Comparison of ENCODE assay signal across 20 mouse cellular contexts in the genomic region with DNA sequence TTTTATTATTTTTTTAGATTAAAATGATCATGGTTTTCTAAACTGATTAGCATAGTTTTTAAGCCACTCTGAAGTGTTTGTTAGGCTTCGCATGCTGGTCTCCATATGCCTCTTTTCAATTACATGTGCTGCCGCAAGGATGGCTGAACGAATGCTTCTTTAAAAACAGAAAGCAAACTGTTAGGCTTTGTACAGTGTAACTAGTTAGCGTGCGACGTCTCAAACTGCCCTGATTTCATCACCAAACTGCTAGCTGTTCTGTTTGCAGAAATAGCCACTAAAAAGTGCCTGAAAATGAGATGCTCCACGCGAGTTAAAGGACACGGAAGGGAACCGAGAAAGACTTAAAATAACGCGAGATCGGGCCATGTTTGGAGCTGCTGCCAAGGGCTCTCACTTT.
DNase-seq lines count a peak whose midpoint lies in the region; ATAC-seq and TF ChIP-seq lines count a peak whose summit lies in the region.
"Had no signal": no experiment of that assay in that cellular context is flagged by ENCODE, and none has a peak within 500 bp of the region (broad histone marks: within the 10 kb centered on the region; RNA-seq: fewer than 3 reads in every experiment).

No protein-coding gene starts in this region.

- peaks cover 21% of the 10 kb centered on the region for H3K4me1 ChIP-seq in forebrain, embryonic 16.5 days (replicated peaks; ENCODE audit: control insufficient read depth, insufficient read depth, low read length)
- H3K4me1 ChIP-seq: limb, embryonic 15.5 days; megakaryocyte, embryonic 14.5 days; neural tube, embryonic 15.5 days had no signal

- peak; percentile 32; the same call in 1 of the 2 replicates for TF ChIP-seq CTCF in layer of hippocampus, adult 2 months (conservative IDR thresholded peaks at IDR 0.05)

- DNase-seq in layer of hippocampus, adult 2 months (ENCODE audit: low spot score in 2 of 2) = peak in 1 of 2 experiments; percentile 52
- no peak for DNase-seq in layer of hippocampus, postnatal 10 days (ENCODE audit: low spot score in 2 of 2)
- peak; percentile 39 to 65 for DNase-seq in layer of hippocampus, postnatal 14 days (ENCODE audit: low spot score in 2 of 2)
- DNase-seq in telencephalon, adult 2 months (ENCODE audit: low read depth, low spot score) = peak; percentile 50
- DNase-seq in adrenal gland, adult 8-10 months = no peak
- no peak for DNase-seq in testis, postnatal 10 days (ENCODE audit: low spot score)
- DNase-seq: gastrocnemius, postnatal 25 days; heart, postnatal 4 days; kidney, postnatal 36 days; lung, postnatal 10 days; midbrain, embryonic 14.5 days; thymus, adult 18-20 months; thymus, postnatal 4 days had no signal

- H3K4me2 ChIP-seq in forebrain, embryonic 16.5 days (ENCODE audit: low read length) = peak overlapping the region; percentile 27; the same call in 1 of the 2 replicates
- H3K4me2 ChIP-seq: heart, embryonic 15.5 days; limb, embryonic 15.5 days; neural tube, embryonic 15.5 days had no signal

- H3K9ac ChIP-seq in forebrain, embryonic 16.5 days (replicated peaks; ENCODE audit: low read depth, low read length) = no peak overlapping the region
- H3K9ac ChIP-seq: heart, embryonic 15.5 days; limb, embryonic 15.5 days; neural tube, embryonic 15.5 days had no signal

- peak overlapping the region; percentile 94 for H3K27ac ChIP-seq in layer of hippocampus, adult 2 months
- H3K27ac ChIP-seq in forebrain, embryonic 16.5 days (ENCODE audit: low read length) = peak overlapping the region; percentile 60
- H3K27ac ChIP-seq: heart, embryonic 15.5 days; limb, embryonic 15.5 days; neural tube, embryonic 15.5 days had no signal

- 40% methylated on average over 13 of the region's 13 CpGs for WGBS in forebrain, embryonic 16.5 days

- H3K36me3 ChIP-seq in forebrain, embryonic 16.5 days (ENCODE audit: control insufficient read depth, insufficient read depth) = no peaks in the 10 kb centered on the region
- H3K36me3 ChIP-seq: heart, embryonic 15.5 days; limb, embryonic 15.5 days; neural tube, embryonic 15.5 days had no signal

- ATAC-seq in forebrain, embryonic 16.5 days = peak; percentile 88
- ATAC-seq: hindbrain, embryonic 16.5 days; intestine, embryonic 16.5 days had no signal

- no peaks in the 10 kb centered on the region for H3K27me3 ChIP-seq in forebrain, embryonic 16.5 days (replicated peaks; ENCODE audit: control insufficient read depth, insufficient read depth, low read length)
- H3K27me3 ChIP-seq: heart, embryonic 15.5 days; limb, embryonic 15.5 days; megakaryocyte, embryonic 14.5 days; neural tube, embryonic 15.5 days had no signal

- no peaks in the 10 kb centered on the region for H3K9me3 ChIP-seq in forebrain, embryonic 16.5 days (ENCODE audit: control insufficient read depth, low read length)
- H3K9me3 ChIP-seq: heart, embryonic 15.5 days; limb, embryonic 15.5 days; megakaryocyte, embryonic 14.5 days; neural tube, embryonic 15.5 days had no signal

- peak overlapping the region; percentile 21 for H3K4me3 ChIP-seq in layer of hippocampus, adult 2 months
- H3K4me3 ChIP-seq in forebrain, embryonic 16.5 days (replicated peaks; ENCODE audit: low read length) = no peak overlapping the region; the same call in 1 of the 2 replicates
- H3K4me3 ChIP-seq: heart, embryonic 15.5 days; limb, embryonic 15.5 days; megakaryocyte, embryonic 14.5 days; neural tube, embryonic 15.5 days had no signal

Comparison
In these comparisons a context has a peak if more than half of its experiments do, and no peak if none do; other contexts are left out.
1. DNase-seq: peak in layer of hippocampus, postnatal 14 days (2 of 2) and telencephalon, adult 2 months (single experiment); none in layer of hippocampus, postnatal 10 days (0 of 2), adrenal gland, adult 8-10 months (single experiment) and testis, postnatal 10 days (single experiment).